In the genomic region with DNA sequence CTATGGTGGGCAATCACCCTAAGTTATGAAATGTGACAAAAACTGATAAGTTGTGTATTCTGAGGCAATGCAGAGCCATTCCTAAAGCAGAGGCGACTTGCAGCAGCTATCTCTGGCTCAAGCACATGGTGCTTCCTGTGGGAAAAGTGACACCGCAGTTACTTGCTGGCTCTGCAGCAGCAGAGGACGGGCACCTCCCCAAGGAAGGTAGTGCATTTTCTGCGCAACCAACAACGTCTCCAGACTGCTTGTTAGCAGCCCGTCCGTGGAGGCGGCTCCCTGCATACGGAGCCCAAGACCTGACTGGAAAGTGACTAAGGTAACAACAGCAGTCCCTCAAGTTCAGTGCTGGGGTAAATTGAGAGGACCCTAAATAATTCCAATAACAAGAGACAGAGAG, we compare ENCODE assay signal across 32 mouse cellular contexts. TPM values are rescaled to one million over a fixed set of nuclear protein-coding genes. Genes with fewer than 3 reads are reported as not detected.
DNase-seq lines count a peak whose midpoint lies in the region; ATAC-seq lines count a peak whose summit lies in the region.
"Had no signal": no experiment of that assay in that cellular context is flagged by ENCODE, and none has a peak within 500 bp of the region (broad histone marks: within the 10 kb centered on the region; RNA-seq: fewer than 3 reads in every experiment).

No protein-coding gene starts in this region.

- ATAC-seq in megakaryocyte, adult 5-6 weeks (ENCODE audit: poor library complexity, severe bottlenecking): no peak
- ATAC-seq in embryonic facial prominence, embryonic 14.5 days (ENCODE audit: low read depth): peak; percentile 32; the same call in 1 of the 2 replicates
- ATAC-seq: forebrain, embryonic 14.5 days had no signal

- H3K4me1 ChIP-seq in megakaryocyte, embryonic 14.5 days: peaks cover 30% of the 10 kb centered on the region
- H3K4me1 ChIP-seq in embryonic facial prominence, embryonic 14.5 days (ENCODE audit: control insufficient read depth, insufficient read depth, low read length): peaks cover 13% of the 10 kb centered on the region

- H3K27ac ChIP-seq in embryonic facial prominence, embryonic 14.5 days (replicated peaks; ENCODE audit: low read depth, low read length): no peak overlapping the region
- H3K27ac ChIP-seq: embryonic facial prominence, embryonic 12.5 days; hindbrain, embryonic 13.5 days; liver, embryonic 15.5 days; neural tube, embryonic 12.5 days; stomach, postnatal 0 days had no signal

- H3K27me3 ChIP-seq in megakaryocyte, embryonic 14.5 days (replicated peaks): peaks cover 11% of the 10 kb centered on the region
- no peaks in the 10 kb centered on the region for H3K27me3 ChIP-seq in embryonic facial prominence, embryonic 14.5 days (replicated peaks; ENCODE audit: control insufficient read depth, insufficient read depth, low read length)
- H3K27me3 ChIP-seq: embryonic facial prominence, embryonic 12.5 days; hindbrain, embryonic 13.5 days; liver, embryonic 15.5 days; neural tube, embryonic 12.5 days had no signal

- DNase-seq in heart, adult 11 months: peak; percentile 51
- DNase-seq in heart, adult 9 months (ENCODE audit: low spot score in 2 of 2): no peak
- DNase-seq in embryonic facial prominence, embryonic 14.5 days (ENCODE audit: low spot score): no peak
- DNase-seq in skeletal muscle tissue, adult 2 months (ENCODE audit: low read depth, low spot score): peak; percentile 1
- no peak for DNase-seq in embryo, embryonic 9.5 days (ENCODE audit: extremely low spot score)
- DNase-seq: adrenal gland, postnatal 25 days; B cell, adult 2 months; cerebellum, adult 2 months; cerebellum, postnatal 14 days; gastrocnemius, postnatal 14 days; heart, postnatal 4 days; kidney, adult 8-10 months; kidney, postnatal 10 days; layer of hippocampus, postnatal 36 days; left cerebral cortex, postnatal 4 days; right cerebral cortex, adult 18-20 months; thymus, adult 18-20 months; thymus, postnatal 25 days had no signal

- H3K9me3 ChIP-seq in megakaryocyte, embryonic 14.5 days: no peaks in the 10 kb centered on the region
- H3K9me3 ChIP-seq in embryonic facial prominence, embryonic 14.5 days (ENCODE audit: control insufficient read depth, low read length): no peaks in the 10 kb centered on the region
- H3K9me3 ChIP-seq: embryonic facial prominence, embryonic 12.5 days; hindbrain, embryonic 13.5 days; liver, embryonic 15.5 days; neural tube, embryonic 12.5 days had no signal

- H3K4me2 ChIP-seq in embryonic facial prominence, embryonic 14.5 days (ENCODE audit: low read depth, low read length): no peak overlapping the region
- H3K4me2 ChIP-seq: hindbrain, embryonic 13.5 days; liver, embryonic 15.5 days; lung, embryonic 14.5 days; neural tube, embryonic 12.5 days had no signal

- H3K9ac ChIP-seq in embryonic facial prominence, embryonic 14.5 days (ENCODE audit: low read depth, low read length): no peak overlapping the region
- H3K9ac ChIP-seq: embryonic facial prominence, embryonic 12.5 days; hindbrain, embryonic 13.5 days; liver, embryonic 15.5 days; lung, embryonic 14.5 days; neural tube, embryonic 12.5 days had no signal

- 50% methylated on average over 9 of the region's 9 CpGs for WGBS in embryonic facial prominence, embryonic 14.5 days

- peak overlapping the region; percentile 76 for H3K4me3 ChIP-seq in megakaryocyte, embryonic 14.5 days (replicated peaks)
- H3K4me3 ChIP-seq in embryonic facial prominence, embryonic 14.5 days (ENCODE audit: low read depth, low read length): no peak overlapping the region
- H3K4me3 ChIP-seq: embryonic facial prominence, embryonic 12.5 days; erythroblast, embryonic 14.5 days; hindbrain, embryonic 13.5 days; liver, embryonic 15.5 days; myocyte; neural tube, embryonic 12.5 days had no signal

- no peaks in the 10 kb centered on the region for H3K36me3 ChIP-seq in megakaryocyte, embryonic 14.5 days (replicated peaks; ENCODE audit: low read length)
- no peaks in the 10 kb centered on the region for H3K36me3 ChIP-seq in embryonic facial prominence, embryonic 14.5 days (ENCODE audit: control insufficient read depth, insufficient read depth, low read length)
- H3K36me3 ChIP-seq: embryonic facial prominence, embryonic 12.5 days; hindbrain, embryonic 13.5 days; liver, embryonic 15.5 days; neural tube, embryonic 12.5 days had no signal

RNA-seq across cellular contexts. Expression of a gene that starts 36.8 kb away (rescaled TPM):
- 0.11 TPM in 1 of 2 replicates, not detected in the other for polyA plus RNA-seq in megakaryocyte, embryonic 14.5 days (2012; ENCODE audit: insufficient read depth, low replicate concordance)
- total RNA-seq in megakaryocyte, adult 5-6 weeks (2015): 0.18 TPM in 1 of 2 replicates, not detected in the other
- total RNA-seq in megakaryocyte, adult 5-6 weeks (2017): not detected in 2 replicates
- 5.2 and 6.5 TPM in 2 replicates for polyA plus RNA-seq in embryonic facial prominence, embryonic 14.5 days (2014; fragmentation: Nextera tagmentation; extraction: Ambion mirVana)
- total RNA-seq: granulocyte monocyte progenitor cell, adult 5-6 weeks; liver, adult 2 months; megakaryocyte-erythroid progenitor cell, adult 5-6 weeks had no signal
- polyA plus RNA-seq: erythroblast, embryonic 14.5 days; myocyte had no signal

Comparison
In these comparisons a context has a peak if more than half of its experiments do, and no peak if none do; other contexts are left out.
1. DNase-seq: peak in heart, adult 11 months (single experiment) and skeletal muscle tissue, adult 2 months (single experiment); none in heart, adult 9 months (0 of 2), embryonic facial prominence, embryonic 14.5 days (single experiment) and embryo, embryonic 9.5 days (single experiment).